Mouse (Mus musculus): ENCODE data around the gene Fah. TPM values are rescaled to one million over a fixed set of nuclear protein-coding genes. Genes with fewer than 3 reads are reported as not detected.

The Fah gene
- total RNA-seq (2023): 1.9 TPM

GRCm38 (mm10) chr7:84606293-84606749 is at the start of gene Fah:
Gene Fah (minus strand): TSS chr7:84606722.

Other genes with a start within 250 kb of the Fah start
- gene Arnt2, start 196.5 kb downstream of the Fah start, total RNA-seq (2023): not detected
- not detected for gene Gm2115, start 77.8 kb downstream of the Fah start, total RNA-seq (2023)
- gene Zfand6, start 83.2 kb upstream of the Fah start, total RNA-seq (2023): 117 TPM
- not detected for gene Olfr291, start 246.8 kb upstream of the Fah start, total RNA-seq (2023)